Mouse (Mus musculus) ovary, adult 18-20 months (tissue): ENCODE data around the gene Snx17.
A peak's percentile ranks its signal among the peaks of the same experiment; 100 is the strongest.
"Not testable (repeated sequence)": the region's sequence is repeated elsewhere in the genome, so short reads cannot be mapped to it uniquely, and the experiment has no call there.

Experiments
- DNase-seq: peaks from one replicate; pipeline ENCODE4 v3.0.0; 2022; ENCODE audit warnings: low spot score, mixed read lengths

Snx17 gene

GRCm38 (mm10) chr5:31197072-31197471 lies 4.0 kb downstream of the Snx17 start:
- DNase-seq, result no peak

- no peak for DNase-seq
Observed at GRCm38 (mm10) chr5:31198170-31198569, 5.1 kb downstream of the Snx17 start.

DNA sequence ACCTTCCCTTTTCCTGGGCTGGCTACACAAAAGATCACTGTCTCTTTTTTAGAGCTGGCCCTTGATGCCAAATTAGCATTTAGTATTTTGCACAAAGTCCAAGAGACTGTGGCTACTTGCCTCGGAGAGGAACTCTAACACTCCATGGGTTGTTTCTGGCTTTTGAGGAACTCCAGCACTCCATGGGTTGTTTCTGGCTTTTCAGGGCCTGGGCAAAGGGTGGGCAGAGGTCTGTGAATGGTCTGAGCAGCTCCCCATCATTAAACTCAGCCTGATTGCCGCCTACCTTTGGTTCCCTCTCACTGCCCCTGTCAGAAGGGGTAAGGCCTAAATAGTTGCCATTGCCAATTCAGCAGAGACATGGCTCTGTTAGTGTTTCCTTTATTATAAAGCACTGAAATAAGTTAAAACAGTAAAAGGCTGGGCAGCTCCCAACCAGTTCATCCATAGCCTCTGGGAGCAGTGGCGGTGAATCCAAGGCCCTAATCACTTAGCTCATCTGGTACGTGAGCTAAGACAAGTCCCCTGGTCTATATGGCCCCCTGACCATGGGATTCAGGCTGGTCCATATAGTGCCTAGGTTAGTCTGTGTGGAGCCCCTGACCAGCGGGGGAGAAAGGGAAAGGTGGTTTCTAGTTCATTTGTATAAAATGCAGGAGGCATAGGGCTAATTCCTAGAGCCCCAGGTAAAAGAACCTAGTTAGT lies 5.7 kb downstream of the Snx17 start:
- no peak for DNase-seq

- DNase-seq, result no peak
Observed at GRCm38 (mm10) chr5:31199321-31199892, 6.4 kb downstream of the Snx17 start.

- no peak for DNase-seq
Observed at GRCm38 (mm10) chr5:31199893-31200292, 6.9 kb downstream of the Snx17 start.

- DNase-seq, result no peak
Observed at GRCm38 (mm10) chr5:31200327-31200768, 7.3 kb downstream of the Snx17 start.

DNA sequence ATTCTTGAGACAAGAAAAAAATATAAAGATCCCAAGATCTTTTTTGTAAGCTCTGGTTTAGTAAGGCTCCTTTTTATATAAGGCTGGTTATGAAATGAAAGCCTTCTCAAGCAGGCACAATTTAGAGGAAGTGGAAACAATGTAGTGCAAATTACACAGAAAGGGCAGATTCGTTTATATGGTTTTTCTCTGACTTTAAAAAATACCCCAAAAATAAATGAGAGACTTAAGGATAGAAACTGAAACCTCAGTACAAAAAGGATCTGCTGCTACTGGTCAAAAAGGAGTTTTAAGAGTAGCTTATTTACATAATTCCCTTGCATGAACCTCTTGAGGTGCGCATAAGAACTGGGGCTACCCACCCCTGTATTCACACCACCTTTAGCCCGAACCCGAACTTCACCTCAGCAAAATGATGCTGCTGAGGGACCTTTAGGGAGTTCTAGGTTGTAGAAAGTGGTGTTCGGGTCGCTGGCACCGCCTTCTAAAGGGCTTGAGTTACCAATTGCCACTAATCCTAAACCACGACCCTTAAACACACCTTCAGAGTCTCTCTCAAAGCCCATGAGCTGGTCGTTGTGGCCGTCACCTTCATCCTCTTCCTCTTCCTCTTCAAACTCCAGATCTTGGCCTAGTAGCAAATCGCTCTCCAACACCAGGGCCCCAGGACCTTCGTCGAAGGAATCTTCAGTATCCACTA lies 8.2 kb downstream of the Snx17 start:
- no peak for DNase-seq

GRCm38 (mm10) chr5:31201742-31202590 lies 8.9 kb downstream of the Snx17 start, which contains the start of gene Zfp513:
Gene Zfp513, minus strand, starts transcription at chr5:31202303.
- DNase-seq, result peak; percentile 97

- DNase-seq, result no peak
Observed at GRCm38 (mm10) chr5:31202933-31203332, 9.9 kb downstream of the Snx17 start.

GRCm38 (mm10) chr5:31203866-31204265 lies 10.8 kb downstream of the Snx17 start:
- DNase-seq, result no peak

GRCm38 (mm10) chr5:31204421-31204820 lies 11.4 kb downstream of the Snx17 start:
- DNase-seq, result no peak

GRCm38 (mm10) chr5:31216554-31216953 lies 23.5 kb downstream of the Snx17 start:
- not testable (repeated sequence) for DNase-seq

GRCm38 (mm10) chr5:31218294-31218693 lies 25.3 kb downstream of the Snx17 start:
- no peak for DNase-seq

DNA sequence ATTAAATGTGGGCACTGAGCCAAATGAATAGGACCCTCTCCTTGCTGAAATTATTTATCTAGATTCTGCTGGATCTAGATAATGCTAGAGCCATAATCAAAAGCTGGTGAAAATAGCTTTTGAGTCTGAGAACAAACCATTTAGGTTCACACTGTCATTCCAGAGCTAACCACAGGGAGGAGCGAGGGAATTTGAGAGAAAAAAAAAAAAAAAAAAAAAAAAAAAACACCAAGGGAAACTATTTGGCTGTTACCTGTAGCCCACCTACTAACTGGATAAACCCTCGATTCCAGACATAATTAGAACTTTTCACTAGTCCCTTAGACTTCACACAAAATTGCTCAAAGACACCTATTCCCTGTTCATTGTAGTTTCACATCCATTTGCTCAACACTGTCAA lies 26.0 kb downstream of the Snx17 start:
- no peak for DNase-seq

GRCm38 (mm10) chr5:31219474-31219873 lies 26.4 kb downstream of the Snx17 start:
- DNase-seq, result no peak

GRCm38 (mm10) chr5:31219911-31220447 lies 27.0 kb downstream of the Snx17 start:
- peak; percentile 29 for DNase-seq

DNA sequence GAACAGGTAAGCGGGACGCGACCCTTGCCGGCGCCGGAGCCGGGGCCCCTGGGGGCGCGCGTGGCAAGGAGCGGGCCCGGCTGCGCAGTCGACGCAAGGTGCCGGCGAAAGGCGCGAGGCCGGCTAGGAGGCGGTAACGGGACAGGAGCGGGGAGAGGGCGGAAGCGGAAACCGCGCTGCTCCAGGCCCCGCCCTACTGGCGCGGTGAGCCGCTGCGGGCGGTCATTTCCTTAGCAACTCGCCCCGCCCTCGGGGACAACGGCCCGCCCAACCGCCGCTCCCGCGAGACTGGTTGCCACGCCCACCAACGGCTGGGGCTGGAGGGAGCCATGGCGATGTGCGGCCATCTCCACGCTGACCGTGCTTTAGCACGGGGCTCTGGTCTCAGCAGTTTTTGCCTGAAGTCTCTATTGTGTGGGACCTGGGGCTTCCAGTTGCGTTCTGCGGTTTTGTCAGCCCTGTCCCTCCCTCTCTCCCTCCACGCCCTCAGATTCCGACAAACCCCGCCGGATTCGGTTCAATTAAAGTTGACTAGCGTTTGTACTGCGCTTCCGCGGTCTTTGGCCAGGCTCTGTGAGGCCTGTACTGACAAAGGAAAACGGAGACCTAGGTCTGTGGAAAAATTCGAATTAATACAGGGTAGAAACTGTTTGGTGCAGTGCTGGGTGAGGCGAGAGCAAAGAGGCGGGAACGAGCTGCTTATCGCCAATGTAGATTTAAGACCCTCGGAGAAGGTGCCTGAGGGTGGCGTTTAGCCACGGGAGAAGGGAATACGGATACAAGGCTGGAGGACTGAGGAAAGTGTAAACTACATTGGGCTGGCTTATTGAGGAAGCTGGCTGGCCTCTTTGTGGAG lies 27.6 kb downstream of the Snx17 start, which contains the start of gene Ppm1g:
Gene Ppm1g, minus strand, starts transcription at position 240 of the 856 bp plus-strand sequence.
- DNase-seq, result peak; percentile 94

GRCm38 (mm10) chr5:31221304-31221945 lies 28.4 kb downstream of the Snx17 start:
- no peak for DNase-seq

GRCm38 (mm10) chr5:31222696-31223095 lies 29.7 kb downstream of the Snx17 start:
- DNase-seq, result no peak

DNA sequence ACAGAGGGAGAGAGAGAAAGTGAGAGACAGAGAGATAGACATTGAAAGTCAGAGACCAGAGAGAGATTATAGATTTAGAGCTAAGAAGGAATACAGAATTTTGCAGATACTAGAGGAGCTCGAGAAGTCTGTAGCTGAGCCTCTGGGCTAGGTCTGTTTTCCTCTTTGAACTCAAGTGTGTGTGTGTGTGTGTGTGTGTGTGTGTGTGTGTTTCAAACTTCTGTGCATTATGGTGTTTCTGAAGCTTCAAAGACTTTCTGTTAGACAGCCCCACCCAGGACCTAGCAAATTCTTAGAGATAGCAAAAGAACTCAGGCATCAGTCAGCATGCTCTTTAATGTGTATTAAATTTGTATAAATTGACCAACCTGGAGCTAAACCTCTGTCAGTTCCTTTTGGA lies 33.6 kb downstream of the Snx17 start:
- DNase-seq, result no peak
